Mouse (Mus musculus): ENCODE results near the gene Atrnl1.
"Not testable (repeated sequence)": the region's sequence is repeated elsewhere in the genome, so short reads cannot be mapped to it uniquely, and the experiment has no call there.

Gene Atrnl1

DNA sequence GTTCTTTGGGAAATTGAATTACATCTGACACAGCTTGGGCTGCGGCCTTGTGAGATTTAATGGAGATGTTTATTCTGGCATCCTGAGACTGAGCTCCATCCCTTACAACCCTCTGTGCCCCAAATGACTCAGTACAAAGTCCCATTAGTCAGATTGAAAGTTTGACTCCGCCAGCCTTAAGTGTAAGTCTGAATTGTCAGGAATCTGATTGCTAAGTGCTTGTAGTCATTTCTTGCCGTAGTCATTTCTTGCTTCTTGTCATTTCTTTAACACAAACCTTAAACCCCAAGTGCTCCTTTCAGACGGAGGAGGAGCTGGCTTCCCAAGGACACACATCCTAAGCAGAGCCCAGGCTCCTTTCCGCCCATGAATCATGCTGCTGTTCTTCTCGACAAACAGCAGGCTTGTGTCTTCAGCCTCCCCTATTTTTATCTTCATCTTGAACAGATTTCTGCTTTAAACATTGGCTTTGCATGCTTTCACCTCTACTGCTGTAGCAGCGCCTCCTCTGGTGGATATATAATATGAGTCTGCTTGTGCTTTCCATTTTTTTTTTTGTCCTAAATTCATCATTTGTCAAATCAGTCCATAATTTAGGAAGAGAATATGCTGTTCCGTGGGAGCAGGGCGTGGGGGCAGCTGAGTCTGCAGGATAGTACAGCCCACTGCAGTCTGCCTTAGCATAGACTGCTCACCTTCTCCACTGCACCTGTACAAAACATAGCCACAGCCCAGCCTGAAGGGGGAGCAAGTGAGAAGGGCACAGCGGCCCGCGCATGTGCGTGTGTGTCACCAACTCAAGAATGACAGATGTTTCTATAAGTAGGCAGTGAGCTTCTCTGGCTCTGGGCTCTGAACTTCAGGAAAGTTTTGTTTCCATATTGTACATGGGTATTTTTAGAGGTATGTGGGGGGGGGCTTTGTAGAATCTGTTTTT, 214.7 kb downstream of the Atrnl1 start:
- no peak for DNase-seq (ENCODE audit: low spot score)

DNA sequence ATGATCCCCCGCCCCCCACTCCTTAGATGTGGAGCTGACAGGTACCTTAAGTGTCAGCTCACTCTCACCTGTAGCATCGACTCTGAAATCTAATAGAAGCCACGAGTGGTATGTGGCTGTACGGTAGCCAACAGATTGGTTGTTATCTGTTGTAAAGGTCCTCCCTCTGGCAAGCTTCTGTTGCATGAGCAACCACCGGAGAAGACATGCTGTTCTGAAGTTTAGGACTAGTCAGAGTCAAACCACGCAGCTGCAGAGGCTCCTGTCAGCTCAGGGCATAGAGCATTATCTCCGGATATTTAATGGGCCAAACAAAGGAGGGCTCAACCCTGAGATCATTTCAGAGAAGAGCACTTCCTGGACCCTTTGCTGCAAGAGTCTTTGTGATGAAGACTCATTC, 222.2 kb downstream of the Atrnl1 start:
- DNase-seq (ENCODE audit: low spot score): no peak

DNA sequence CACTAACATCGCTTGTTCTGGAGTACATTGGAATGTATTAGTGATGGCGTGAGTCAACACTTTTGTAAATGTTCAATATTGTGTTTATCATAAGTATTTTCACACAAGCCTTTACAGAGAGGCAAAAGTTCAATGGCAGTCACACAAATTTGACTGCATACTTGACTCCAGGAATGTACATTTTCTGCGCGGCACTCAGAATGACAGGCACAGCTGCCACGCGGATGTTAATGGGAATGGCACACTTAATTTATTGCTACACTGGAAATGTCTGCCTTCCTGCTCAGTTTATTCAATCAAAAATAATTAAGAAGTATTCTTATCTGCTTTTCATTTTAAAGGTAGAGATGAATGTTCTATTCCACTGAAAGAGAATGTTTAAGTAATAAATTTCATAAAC, 227.0 kb downstream of the Atrnl1 start:
- no peak for DNase-seq (ENCODE audit: low spot score)

DNA sequence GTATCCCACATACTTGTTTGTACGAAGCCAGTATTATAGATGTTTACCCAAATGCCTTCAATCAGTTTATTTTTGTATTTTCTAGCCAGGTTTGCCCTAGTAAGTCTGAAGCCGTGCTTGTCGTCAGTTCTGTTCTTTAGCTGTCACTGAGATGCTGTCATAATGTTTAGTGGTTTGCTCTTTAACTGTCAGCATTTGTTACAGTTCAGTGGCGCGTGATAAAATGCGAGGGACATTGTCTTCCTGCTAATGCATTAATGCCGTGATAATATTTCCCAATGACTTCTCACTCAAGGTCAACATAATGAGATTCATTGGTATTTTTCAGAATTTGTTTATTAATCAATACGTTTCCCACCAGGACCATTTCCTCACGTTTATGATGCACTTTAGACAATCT, 227.7 kb downstream of the Atrnl1 start:
- DNase-seq (ENCODE audit: low spot score): no peak

DNA sequence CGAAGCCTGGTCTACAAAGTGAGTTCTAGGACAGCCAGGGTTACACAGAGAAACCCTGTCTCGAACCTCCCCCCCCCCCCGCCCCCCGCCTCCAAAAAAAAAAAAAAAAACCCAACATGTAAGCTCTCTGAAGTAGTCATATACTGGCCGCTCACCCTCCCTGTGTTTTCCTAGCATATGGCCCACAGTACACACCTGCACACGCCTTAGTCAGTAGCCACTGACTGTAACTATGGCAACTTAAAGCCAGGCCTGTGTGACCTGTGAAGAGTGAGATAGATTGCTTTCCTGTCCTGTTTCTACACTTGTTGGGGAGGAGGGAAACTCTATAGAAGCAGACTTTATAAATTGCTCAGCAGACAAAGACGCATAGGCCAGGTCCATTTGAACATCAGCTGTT, 239.1 kb downstream of the Atrnl1 start:
- DNase-seq (ENCODE audit: low spot score): no peak

DNA sequence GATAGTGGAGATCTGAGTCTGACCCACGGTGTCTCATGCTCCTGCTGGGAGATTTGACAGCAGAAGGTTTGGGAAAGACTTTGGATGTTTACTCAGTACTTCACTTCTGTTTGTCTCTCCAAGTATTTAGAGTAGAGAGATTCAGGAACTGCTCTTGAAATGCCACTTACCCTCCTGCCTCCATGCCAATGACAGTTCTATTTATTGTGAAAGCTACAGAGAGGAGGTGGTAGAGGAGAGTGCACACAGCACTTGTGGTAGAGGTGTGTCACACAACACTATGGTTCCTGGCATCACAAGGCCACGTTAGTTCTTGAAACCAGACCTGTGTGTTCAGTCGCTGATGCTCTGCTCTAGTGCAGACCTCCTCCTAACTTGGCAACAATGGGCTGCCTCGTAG, 257.5 kb downstream of the Atrnl1 start:
- peak; percentile 49 for DNase-seq (ENCODE audit: low spot score)

DNA sequence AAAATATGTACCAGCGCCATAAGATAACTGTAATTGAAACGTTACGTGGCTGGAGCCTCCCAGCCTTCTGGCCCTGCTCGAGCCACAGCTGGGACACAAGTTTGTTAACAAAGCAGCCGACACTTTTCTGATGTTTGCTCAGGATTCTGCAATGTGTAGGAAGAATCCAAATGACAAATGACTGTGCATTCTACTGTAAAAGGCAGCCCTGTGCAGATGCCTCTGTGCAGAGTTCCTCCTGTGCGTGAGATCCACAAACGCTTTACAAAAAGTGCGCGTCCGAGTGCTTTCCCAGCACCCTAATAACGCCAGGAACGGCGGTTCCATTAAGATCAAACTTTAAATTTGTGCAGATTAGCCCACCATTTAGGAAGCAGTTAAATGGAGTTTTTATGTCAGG, 260.0 kb downstream of the Atrnl1 start:
- no peak for DNase-seq (ENCODE audit: low spot score)

DNA sequence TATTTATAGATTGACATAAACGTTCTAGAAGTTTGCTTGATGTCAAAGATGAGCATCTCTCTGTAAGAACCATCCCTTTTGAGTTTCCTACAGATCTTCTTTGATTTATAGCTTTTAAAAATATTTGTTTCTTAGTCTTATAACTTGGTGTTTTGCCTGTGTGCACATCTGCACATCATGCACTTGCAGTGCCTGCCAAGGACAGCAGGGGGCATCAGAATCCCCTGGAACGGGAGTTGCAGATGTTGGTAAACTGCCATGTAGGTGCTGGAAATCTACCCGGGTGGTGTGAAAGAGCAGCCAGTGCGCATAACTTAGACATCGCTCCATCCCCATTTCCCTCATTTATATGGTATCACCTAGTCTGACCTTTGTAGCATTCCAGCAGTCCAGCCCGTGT, 265.2 kb downstream of the Atrnl1 start:
- no peak for DNase-seq (ENCODE audit: low spot score)

DNA sequence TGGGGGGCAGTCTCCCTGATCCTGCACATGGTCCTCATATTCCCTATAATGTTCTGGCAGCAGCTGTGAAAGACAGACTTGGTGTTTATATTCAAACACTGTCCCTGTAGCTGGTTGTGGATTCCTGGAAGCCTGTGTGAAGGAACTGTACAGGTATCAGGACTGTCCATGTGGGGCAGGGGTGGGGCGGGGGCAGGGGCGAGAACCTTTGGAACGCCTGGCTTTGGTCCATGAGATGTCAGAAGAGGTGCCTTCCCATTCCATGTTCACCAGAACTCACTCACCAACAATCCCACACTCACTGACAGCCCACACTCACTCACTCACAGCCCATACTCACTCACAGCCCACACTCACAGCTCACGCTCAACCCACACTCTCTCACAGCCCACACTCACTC, 266.5 kb downstream of the Atrnl1 start:
- DNase-seq (ENCODE audit: low spot score): no peak

DNA sequence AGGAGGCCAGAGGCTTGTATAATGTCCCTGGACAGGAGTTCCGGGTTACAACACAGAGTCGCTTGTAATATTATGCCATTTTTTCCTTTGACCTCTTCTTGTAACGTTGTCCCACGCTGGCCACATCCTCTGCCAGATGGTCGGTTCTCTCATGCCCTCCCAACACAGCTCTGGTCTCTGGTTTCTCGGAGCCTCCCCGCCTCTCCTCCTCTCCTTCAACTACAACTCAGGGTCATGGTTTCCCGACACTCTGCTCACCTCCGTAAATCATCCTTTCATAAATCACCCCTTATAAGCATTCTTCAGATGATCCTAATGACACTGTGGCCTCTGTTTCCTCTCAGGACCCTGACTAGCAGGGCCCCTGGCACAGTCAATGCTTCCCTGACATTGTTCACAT, 267.7 kb downstream of the Atrnl1 start:
- DNase-seq (ENCODE audit: low spot score): no peak

DNA sequence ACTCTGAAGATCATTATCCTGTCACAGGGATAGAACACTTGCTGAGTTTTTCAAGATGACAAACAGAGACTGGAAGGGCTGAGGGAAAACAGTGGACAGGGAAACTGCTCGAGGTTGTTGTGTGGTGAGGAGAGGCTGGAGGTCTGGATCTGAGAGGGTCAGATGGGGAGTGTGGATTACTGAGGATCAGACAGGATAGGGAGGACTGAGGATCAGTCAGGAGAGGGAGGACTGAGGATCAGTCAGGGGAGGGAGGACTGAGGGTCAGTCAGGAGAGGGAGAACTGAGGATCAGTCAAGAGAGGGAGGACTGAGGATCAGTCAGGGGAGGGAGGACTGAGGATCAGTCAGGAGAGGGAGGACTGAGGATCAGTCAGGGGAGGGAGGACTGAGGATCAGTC, 269.0 kb downstream of the Atrnl1 start:
- DNase-seq (ENCODE audit: low spot score): not testable (repeated sequence)

DNA sequence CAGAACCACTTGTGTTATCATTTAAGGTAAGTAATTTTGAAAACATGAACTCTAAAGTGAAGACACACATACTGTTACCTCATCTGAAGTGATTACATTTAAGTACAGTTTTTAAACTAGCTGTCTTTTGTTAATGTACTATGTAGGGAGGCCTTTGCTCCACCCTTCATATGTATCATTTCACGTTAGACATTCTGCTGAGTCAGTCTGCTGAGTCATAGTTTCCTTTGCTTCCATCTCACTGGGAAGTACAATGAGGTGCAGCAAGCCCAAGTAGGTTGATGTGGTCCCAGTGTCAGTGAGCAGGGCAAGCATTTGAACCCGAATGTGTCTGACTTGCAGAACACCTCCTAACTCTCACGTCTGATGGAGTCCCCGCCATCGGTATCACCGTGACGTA, 271.1 kb downstream of the Atrnl1 start:
- DNase-seq (ENCODE audit: low spot score): no peak

DNA sequence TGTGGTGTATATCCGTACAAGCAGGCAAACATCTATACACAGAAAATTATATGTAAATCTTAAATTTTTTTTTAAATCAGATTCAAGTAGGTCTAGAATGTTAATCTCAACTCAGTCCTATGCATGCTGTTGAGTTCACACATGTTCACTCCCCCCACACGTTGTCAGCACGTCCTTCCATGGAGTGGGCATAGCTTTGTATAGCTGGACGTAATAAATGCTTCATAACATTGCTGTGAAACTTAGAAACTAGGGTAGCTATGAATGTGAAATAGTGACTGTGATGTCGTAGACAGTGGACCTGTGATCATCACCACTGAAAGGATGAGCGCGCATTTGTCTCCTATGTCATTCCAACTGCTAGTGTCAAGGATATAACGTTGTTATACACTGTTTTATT, 278.0 kb downstream of the Atrnl1 start:
- no peak for DNase-seq (ENCODE audit: low spot score)

DNA sequence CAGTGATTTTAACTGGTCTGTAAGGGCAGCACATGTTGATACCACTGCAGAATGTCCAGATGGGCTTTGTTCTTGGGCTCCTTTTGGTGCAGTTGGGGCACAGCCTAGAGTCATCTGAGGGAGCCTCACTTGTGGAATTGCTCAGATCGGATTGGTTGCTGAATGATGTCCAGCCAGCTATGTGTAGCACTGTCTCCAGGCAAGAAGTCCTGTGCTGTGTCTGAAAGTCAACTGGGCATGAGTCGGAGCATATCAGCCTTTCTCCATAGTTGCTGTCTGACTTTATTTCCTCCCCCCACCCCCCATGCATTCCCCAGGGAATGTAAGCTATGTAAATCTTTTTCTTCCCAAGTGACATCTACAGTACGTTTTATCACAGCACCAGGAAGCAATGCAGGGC, 278.9 kb downstream of the Atrnl1 start:
- no peak for DNase-seq (ENCODE audit: low spot score)

DNA sequence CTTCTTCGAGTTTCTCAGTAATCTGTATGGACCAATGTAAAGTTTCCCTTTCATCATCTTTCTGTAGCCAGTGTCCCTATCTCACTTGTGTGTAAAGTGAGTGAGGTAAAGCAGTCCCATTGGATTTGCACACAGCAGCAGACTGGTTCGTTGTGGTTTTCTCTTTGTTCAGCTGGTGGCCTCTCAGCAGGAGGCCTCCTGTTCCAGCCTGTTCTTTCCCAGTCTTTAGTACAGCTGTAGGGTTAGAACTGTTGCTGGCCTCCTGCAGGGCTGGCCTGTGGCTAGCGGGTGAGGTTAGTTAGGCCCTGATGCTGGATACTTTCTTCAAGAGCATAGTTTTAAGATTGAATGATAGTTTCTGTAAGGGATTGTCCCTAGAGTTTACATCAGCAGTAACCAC, 280.1 kb downstream of the Atrnl1 start:
- no peak for DNase-seq (ENCODE audit: low spot score)

DNA sequence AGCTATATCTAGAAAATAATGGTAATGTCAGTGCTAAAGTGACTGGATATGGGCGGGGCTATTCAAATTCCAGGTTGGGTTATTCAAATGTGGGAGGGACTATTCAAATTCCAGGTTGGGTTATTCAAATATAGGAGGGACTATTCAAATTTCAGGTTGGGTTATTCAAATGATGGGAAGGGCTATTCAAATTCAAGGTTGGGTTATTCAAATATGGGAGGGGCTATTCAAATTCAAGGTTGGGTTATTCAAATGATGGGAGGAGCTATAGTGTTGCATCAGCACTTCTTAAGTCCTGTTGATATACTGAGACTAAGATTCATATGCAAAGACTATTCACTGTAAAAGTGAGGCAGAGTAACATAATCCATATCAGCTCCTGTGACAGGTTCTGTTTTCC, 283.4 kb downstream of the Atrnl1 start:
- no peak for DNase-seq (ENCODE audit: low spot score)

DNA sequence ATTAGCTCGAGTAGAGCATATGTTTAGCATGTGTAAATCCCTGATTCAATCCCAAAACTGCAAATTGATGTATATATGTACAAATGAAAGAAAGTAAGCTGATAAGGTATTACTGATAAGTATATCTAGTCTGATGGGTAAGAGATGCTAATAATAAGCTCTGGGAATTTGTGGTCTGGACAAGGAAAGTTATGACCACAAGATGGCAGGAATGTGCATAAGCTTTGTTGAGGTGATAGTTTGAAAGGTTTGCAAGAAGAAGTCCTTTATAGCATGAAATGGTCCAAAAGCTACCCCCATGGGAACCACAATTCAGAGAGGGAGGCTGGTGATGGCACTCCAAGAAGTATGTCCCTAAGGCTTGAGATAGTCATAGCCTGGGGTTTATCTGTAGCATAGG, 289.2 kb downstream of the Atrnl1 start:
- DNase-seq (ENCODE audit: low spot score): no peak

DNA sequence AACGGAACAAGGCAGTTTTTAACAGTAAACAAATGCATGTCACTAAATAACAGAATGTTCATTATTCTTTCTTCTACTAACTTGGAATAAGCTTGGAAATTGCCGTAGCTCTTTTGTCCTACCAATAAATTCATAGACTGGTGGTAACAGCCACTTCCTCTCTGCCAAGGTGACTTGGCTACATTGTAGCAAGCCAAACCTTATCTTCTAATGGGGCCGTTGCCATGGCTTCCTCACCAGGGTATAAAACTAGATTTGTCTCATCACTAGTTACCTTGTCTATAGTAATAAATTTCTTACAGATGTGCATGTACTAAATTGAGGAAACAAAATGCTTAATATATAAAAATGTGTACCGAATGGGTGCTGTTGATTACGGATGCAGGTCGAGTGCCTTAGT, 298.6 kb downstream of the Atrnl1 start:
- no peak for DNase-seq (ENCODE audit: low spot score)

DNA sequence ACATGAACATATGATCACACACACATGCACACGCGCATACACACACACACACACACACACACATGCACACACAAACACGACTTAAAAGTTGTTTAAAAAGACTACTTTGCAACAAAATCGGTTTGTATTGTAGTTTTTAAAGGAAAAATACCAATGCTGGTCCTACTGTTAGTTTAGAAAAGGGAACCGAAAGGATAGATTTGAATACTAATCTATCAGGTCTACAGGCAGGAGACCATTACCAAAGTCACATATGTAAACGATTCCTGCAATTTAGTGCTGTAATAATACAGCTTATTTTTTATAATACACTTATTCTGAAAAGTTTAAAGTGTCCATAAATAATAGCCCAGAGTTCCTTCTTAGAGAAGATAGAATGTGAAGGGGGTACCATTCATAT, 299.8 kb downstream of the Atrnl1 start:
- DNase-seq (ENCODE audit: low spot score): no peak

DNA sequence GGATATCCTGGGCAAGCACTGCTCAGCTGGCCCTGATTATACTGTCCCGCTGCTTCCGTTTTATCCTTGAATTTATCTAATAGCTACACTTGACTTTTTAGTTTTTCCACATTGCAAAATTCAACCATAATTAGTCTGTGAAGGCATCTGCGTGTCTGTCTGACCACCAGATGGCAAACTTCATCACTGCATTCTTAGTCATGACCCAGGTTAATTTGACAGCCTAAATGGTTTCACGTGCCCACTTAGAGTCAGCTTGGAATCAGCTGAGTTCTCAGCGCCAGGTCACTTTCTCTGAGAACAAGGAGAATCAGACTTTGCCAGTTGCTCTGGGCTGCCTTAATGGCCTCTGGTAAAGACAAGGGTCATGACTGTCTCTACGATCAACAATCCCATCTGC, 305.5 kb downstream of the Atrnl1 start:
- DNase-seq (ENCODE audit: low spot score): peak; percentile 44

DNA sequence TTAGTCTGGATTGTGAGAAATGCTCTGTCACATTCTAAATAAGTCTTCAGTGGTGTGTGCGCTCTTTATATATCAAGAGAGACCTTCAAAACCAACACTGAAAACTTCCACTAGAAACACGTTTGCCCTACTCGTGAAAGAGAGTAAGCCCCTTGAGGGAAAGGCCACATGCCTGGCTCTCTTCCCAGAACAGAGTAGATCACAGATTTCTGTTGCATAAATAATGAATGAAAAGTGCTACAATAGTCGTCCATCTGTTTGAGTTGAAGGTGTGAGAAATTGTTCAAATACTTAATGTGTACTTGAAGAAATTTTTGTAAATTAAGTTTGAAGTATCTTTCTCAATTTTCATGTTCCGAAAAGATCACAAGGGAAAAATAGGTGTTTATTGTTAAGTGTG, 312.2 kb downstream of the Atrnl1 start:
- peak; percentile 38 for DNase-seq (ENCODE audit: low spot score)

DNA sequence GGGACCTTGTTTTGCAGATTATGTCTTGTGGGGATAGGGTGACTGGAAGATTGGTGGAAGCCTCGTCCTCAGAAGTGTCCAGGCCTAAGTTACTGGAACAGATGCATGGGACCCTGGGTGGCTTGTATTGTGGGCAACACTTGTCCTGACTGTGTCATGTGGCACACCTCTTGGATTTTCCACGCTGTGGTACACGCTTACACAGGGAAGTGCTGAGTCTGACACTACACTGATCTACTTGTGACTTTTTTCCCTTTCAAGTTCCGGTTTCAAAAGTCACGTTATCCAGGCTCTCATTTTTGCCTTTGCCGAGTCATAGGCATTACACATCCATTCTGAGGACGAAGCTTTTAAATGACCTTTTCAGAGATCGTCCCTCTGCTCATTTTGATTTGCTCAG, 314.0 kb downstream of the Atrnl1 start:
- no peak for DNase-seq (ENCODE audit: low spot score)

DNA sequence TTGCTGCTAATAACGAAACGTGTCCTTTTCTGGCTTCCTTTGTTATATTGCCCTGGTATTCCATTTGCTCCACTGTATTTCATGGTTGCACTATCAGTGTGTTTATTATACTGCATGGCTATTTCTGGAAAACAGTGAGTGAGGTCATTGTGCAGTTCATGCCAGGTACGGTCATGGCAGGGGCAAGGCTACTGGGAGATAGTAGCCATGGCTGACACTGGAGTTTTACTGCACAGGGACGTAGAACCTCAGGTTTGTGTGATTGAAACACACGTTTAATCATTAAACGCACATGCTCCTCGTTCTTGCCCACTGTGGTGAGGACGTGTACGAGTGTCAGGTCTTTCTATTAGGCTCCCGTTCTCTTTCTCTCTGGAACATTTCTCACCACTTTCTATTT, 314.8 kb downstream of the Atrnl1 start:
- DNase-seq (ENCODE audit: low spot score): no peak

DNA sequence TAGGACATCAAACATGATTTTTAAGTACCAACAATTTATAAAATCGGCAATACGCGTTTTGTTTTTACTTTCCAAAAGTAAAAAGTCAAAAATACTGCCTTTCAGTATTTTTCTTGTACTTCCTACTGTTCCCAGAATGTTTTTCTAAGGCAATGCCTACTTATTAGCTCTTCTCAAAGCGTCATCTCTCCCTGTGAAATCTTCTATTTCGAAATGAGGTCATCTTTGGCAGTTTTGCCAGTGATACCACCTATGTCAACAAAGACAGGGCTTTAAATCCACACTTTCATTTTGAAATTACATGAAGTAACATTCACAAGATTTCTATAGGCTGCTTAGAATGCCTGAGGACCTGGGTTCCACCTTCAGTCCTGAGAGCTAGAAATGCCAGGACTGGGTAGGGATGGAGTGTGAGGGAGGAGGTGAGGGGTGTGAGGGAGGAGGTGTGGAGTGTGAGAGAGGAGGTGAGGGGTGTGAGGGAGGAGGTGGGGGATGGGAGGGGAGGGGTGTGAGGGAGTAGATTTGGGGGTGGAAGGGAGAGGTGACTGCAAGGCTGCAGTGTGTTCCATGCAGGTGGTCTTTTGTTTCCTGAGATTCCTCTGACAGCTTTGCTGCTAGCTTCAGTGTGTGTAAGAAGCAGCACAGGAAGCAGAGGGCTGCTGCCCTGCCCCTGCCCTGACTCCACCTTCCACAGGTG, 315.5 kb downstream of the Atrnl1 start:
- no peak for DNase-seq (ENCODE audit: low spot score)
